Mouse (Mus musculus) stomach, postnatal 0 days (tissue): ENCODE measurements around the gene Rnf157. TPM values are rescaled to one million over a fixed set of nuclear protein-coding genes. Genes with fewer than 3 reads are reported as not detected.
A peak's percentile ranks its signal among the peaks of the same experiment; 100 is the strongest.

Source experiments
- ATAC-seq: fragments of 200-750 bp; cut with Nextera tagmentation; 2 replicates; pipeline ENCODE4 v1.8.0; 2017; ENCODE audit not compliant: low FRiP score, low TSS enrichment
- DNase-seq: peaks from one replicate; pipeline ENCODE4 v3.0.0-alpha.2; 2016; ENCODE audit warnings: low spot score
- H3K27ac ChIP-seq: fragments of 300-500 bp; sonication (generic); replicated peaks from 2 replicates; pipeline ENCODE4 v1.5.1; 2014; ENCODE audit warnings: mild to moderate bottlenecking, control low read depth
- H3K27me3 ChIP-seq: fragments of 300-500 bp; sonication (generic); 2 replicates; pipeline ENCODE4 v1.6.1; 2014; ENCODE audit warnings: low read length; ENCODE audit not compliant: control insufficient read depth, insufficient read depth
- H3K36me3 ChIP-seq: fragments of 300-500 bp; sonication (generic); 2 replicates; pipeline ENCODE4 v1.6.1; 2014; ENCODE audit warnings: low read length, mixed read lengths; ENCODE audit not compliant: control insufficient read depth, insufficient read depth
- H3K4me1 ChIP-seq: fragments of 300-500 bp; sonication (generic); replicated peaks from 2 replicates; pipeline ENCODE4 v1.6.1; 2014; ENCODE audit warnings: antibody characterized with exemption; ENCODE audit not compliant: control insufficient read depth, insufficient read depth
- H3K4me2 ChIP-seq: fragments of 300-500 bp; sonication (generic); replicated peaks from 2 replicates; pipeline ENCODE4 v1.6.1; 2014; ENCODE audit warnings: low read depth, mild to moderate bottlenecking, control low read depth, moderate library complexity
- H3K4me3 ChIP-seq: fragments of 300-500 bp; sonication (generic); 2 replicates; pipeline ENCODE4 v1.5.1; 2014; ENCODE audit warnings: low read depth, low read length, control low read depth
- H3K9ac ChIP-seq: fragments of 300-500 bp; sonication (generic); 2 replicates; pipeline ENCODE4 v1.6.1; 2014; ENCODE audit warnings: mild to moderate bottlenecking, low read length, control low read depth, mixed read lengths
- H3K9me3 ChIP-seq: fragments of 300-500 bp; sonication (generic); 2 replicates; pipeline ENCODE4 v1.6.1; 2016; ENCODE audit warnings: low read length; ENCODE audit not compliant: control insufficient read depth
- CTCF ChIP-seq: IDR thresholded peaks from 2 replicates; pipeline ENCODE4 v1.5.1; 2016; ENCODE audit warnings: antibody characterized with exemption, low read depth, mild to moderate bottlenecking, moderate library complexity
- EP300 ChIP-seq: optimal IDR thresholded peaks from 2 replicates; pipeline ENCODE3; 2016; ENCODE audit warnings: antibody characterized with exemption
- WGBS: fragments of 180-500 bp; shearing (Covaris S2); extraction: QIAGEN DNeasy Blood & Tissue Kit; methylation state at CpG from one replicate; pipeline ENCODE4 v1.1.7; 2014; 5-methylcytosine and 5-hydroxymethylcytosine counted together
- polyA plus RNA-seq: library from polyadenylated mRNA; unstranded; fragments of >200 nt; fragmentation: Nextera tagmentation; extraction: Ambion mirVana; gene quantifications from 2 replicates; pipeline ENCODE4 v1.2.1, GENCODE M21; 2015

Rnf157 gene
- polyA plus RNA-seq, 1 experiment from 2014 or later, result 2.8 TPM

DNA sequence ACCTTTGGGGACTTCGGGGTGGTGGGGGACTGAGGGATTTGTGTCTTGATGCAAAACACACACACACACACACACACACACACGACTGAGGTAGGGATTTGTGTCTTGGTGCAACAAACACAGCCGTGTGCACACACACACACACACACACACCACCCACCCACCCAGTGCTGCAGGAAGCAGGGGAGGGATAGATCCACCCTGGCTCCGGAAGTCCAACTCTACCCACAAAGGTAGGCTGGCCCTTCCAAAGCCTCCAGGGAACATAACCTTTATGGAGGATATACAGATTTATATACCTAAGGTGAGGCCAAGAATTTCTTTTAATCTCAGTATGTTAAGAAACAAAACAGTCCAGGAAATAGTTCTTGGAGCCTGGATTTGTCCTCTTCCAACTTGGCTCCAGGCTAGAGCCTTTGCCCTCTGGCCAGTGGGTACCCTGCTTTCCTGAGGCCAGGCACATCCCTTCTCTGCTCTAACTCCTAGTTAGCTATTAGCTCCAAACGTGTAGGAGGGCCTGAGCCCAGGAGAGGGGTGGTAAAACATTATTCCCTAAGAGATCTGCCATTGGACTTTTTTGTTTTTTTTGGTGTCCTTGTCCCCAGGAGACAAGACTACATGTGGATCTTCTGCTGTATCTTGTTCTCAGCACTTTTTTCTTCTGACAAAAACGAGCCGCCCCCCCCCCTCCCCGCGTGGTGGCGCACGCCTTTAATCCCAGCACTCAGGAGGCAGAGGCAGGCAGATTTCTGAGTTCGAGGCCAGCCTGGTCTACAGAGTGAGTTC is 22.3 kb upstream of the Rnf157 start:
- no peaks in the 10 kb centered on the region for H3K27me3 ChIP-seq
- peak overlapping the region; percentile 98 for H3K27ac ChIP-seq
- peak overlapping the region; percentile 69 for H3K4me3 ChIP-seq
- 46% methylated on average over 12 of the region's 12 CpGs for WGBS
- DNase-seq (peak; percentile 64), ATAC-seq (0 out of 2 replicates have a peak, but pooled peaks have one; percentile 16)
- no peaks in the 10 kb centered on the region; the same call in 1 of the 2 replicates for H3K36me3 ChIP-seq
- H3K9ac ChIP-seq, result peak overlapping the region; percentile 89
- TF ChIP-seq EP300 (no peak), CTCF (no peak)
- peaks cover 11% of the 10 kb centered on the region for H3K4me1 ChIP-seq
- peak overlapping the region; percentile 67 for H3K4me2 ChIP-seq
- no peaks in the 10 kb centered on the region for H3K9me3 ChIP-seq

DNA sequence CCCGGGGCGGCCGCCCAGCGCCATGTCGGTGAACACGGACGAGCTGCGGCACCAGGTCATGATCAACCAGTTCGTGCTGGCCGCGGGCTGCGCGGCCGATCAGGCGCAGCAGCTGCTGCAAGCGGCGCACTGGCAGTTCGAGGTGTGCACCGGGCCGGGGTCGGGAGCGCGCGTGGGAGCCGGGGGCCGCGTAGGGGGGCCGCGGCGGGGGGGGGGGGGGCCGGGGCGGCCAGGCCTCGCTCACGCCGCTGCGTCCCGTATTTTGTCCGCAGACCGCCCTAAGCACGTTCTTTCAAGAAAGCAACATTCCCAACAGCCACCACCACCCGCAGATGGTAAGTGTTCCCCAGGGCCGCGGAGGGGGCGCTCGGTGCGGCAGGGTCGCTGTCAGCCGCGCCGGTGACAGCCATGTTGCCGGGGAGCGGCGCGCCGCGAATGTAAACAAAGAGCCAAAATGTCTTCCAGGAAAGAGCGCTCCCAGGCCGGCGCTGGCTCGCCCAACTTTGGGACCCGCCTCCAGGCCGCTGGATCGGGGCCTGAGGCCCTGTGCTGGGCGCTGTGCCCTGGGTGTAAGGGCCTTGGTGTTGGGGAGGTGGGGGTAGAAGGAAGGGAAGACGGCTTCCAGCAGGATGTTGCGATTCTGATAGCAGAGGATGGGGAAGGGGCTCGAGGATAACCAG is 21.6 kb upstream of the Rnf157 start:
- DNase-seq, result peak; percentile 85
- TF ChIP-seq CTCF (peak; percentile 12; the same call in 1 of the 2 replicates), EP300 (no peak)
- WGBS, result under 1% methylated on average over 33 of the region's 67 CpGs
- H3K4me1 ChIP-seq, result peaks cover 11% of the 10 kb centered on the region
- H3K4me2 ChIP-seq, result peak overlapping the region; percentile 67
- H3K4me3 ChIP-seq, result peak overlapping the region; percentile 69
- no peaks in the 10 kb centered on the region for H3K9me3 ChIP-seq
- peak overlapping the region; percentile 98 for H3K27ac ChIP-seq
- peak; percentile 35 for ATAC-seq
- H3K9ac ChIP-seq, result peak overlapping the region; percentile 89
- H3K36me3 ChIP-seq, result no peaks in the 10 kb centered on the region; the same call in 1 of the 2 replicates
- no peaks in the 10 kb centered on the region for H3K27me3 ChIP-seq

DNA sequence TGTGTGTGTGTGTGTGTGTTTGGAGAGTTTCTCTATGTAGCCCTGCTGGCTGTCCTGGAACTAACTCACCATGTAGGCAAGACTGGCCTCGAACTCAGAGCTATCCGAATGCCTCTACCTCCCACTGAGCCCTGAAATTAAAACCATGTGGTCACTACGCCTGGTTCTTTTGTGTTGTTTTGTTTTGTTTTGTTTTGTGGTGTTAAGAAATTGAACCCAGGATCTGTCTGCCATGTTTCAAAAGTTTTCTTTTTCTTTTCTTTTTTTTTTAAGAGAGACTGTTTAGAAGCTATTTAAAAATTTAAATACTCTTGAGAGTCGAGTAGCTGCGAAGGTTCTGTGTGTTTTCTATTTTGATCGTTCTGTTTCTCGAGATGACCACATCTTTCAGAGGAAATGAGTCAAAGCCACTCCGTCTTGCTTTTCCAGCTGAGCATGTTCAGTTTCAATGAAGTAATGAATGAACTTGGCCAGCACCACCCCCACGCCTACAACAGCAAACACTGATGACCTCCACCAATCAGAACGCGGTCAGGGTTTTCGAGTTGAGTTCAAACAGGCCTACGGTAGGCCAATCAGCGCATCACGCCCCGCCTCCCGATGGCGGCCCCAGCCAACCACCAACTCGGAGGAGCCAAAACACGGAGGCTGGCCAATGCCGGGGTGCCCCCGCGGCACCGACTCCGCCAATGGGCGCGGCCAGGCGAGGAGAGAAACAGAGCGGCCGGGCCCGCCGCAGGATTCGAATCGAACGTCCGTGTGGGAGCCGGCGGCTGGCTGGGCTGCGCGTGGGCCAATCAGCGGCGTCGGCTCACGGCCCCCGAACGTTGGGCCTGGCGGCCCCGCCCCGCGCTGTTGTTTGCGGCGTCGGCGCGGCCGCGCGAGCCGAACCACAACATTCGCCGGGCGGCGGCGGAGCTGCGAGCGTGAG is 20.8 kb upstream of the Rnf157 start, which contains the start of gene Ubald2:
Gene Ubald2, plus strand, starts transcription at position 739 of the 931 bp plus-strand sequence.
- no peaks in the 10 kb centered on the region for H3K9me3 ChIP-seq
- peaks cover 11% of the 10 kb centered on the region for H3K4me1 ChIP-seq
- no peaks in the 10 kb centered on the region; the same call in 1 of the 2 replicates for H3K36me3 ChIP-seq
- peak within 1 kb of the TSS; percentile 98 for H3K27ac ChIP-seq
- DNase-seq, result peak; percentile 100
- peak; percentile 93 for ATAC-seq
- TF ChIP-seq CTCF (no peak), EP300 (peak; percentile 92)
- H3K4me2 ChIP-seq, result peak within 1 kb of the TSS; percentile 67
- H3K4me3 ChIP-seq, result peak within 1 kb of the TSS; percentile 69
- H3K27me3 ChIP-seq, result no peaks in the 10 kb centered on the region
- WGBS, result 2% methylated on average over 43 of the region's 66 CpGs
- peak within 1 kb of the TSS; percentile 89 for H3K9ac ChIP-seq

DNA sequence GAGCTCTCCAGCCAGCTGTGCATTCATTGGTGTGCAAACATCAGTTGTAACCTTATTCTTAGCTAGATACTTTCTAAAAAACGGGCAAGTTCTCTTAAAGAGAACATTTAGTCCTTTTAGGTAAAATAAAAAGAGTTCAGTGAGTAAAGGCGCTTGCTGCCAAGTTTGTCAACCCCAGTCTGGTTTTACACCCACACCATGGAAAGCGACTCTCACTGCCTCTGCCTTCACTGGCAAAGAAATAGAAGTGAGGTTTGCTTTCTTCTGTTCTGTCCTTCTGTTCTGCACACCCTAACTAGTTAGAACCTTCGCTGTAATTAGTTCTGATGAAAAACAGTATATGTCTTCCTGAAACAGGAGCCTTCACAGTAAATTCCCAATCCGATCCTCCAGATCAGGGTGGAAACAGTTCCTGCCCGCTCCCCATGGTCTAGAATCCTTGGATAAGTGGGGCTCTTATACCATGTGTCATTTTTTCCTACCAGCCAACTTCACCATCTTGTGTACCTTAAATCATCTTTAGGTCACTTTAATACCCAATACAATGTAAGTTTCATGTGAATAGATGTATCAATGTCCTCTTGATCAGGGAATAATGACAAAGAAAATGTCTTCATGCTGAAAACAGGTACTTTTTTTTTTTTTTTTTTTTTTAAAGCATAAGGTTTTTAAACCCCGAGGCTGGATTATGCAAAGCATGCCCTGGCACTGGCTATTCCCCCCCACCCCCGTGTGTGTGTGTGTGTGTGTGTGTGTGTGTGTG is 19.9 kb upstream of the Rnf157 start:
- Histone ChIP-seq H3K4me3 (no peak overlapping the region), H3K27me3 (no peaks in the 10 kb centered on the region), H3K27ac (peak overlapping the region; percentile 89), H3K36me3 (no peaks in the 10 kb centered on the region; the same call in 1 of the 2 replicates), H3K9ac (no peak overlapping the region), H3K4me1 (peaks cover 11% of the 10 kb centered on the region), H3K9me3 (no peaks in the 10 kb centered on the region), H3K4me2 (no peak overlapping the region; the same call in 1 of the 2 replicates)
- TF ChIP-seq CTCF, result no peak
- TF ChIP-seq EP300, result no peak
- ATAC-seq (no peak), DNase-seq (no peak)
- WGBS, result 52% methylated on average over 8 of the region's 8 CpGs

DNA sequence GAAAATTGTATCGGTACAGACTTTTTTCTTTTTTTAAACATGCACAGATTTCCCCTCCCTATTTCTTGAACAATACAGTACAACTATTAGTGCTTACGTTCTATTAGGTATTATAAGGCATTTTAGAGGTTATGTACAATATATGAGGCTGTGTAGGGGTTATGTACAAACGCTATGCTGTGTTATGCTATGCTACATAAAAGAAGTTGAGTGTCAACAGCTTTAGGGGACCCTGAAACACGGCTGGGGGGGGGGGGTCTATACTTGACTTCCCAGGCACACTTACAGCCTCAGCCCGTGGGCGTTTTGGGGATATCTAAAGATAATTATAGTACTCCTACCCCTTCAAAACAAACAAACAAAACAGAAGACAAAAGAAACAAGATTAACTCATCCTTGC is 19.3 kb upstream of the Rnf157 start:
- Histone ChIP-seq H3K4me3 (no peak overlapping the region), H3K36me3 (no peaks in the 10 kb centered on the region), H3K9me3 (no peaks in the 10 kb centered on the region), H3K27ac (peak overlapping the region; percentile 89), H3K27me3 (no peaks in the 10 kb centered on the region), H3K4me2 (no peak overlapping the region), H3K9ac (no peak overlapping the region), H3K4me1 (peaks cover 11% of the 10 kb centered on the region)
- WGBS, result 44% methylated on average over 6 of the region's 6 CpGs
- no peak for ATAC-seq
- TF ChIP-seq CTCF (no peak), EP300 (no peak)
- DNase-seq, result no peak
